Mouse (Mus musculus) megakaryocyte, embryonic 14.5 days (primary cell): Measurements from ENCODE around the gene Frk.

Experiments used
- FLI1 ChIP-seq: IDR thresholded peaks from 2 replicates; pipeline ENCODE4 v1.6.1; 2012; ENCODE audit warnings: low read length, inconsistent platforms, mixed read lengths
- GATA1 ChIP-seq: IDR thresholded peaks from 3 replicates; pipeline ENCODE4 v1.6.1; 2012; ENCODE audit warnings: mixed read lengths, low read length, inconsistent platforms, borderline replicate concordance

- no peak for TF ChIP-seq GATA1
- no peak for TF ChIP-seq FLI1
Measured at GRCm38 (mm10) chr10:34550612-34551011, 67.4 kb downstream of the Frk start.
